Mouse (Mus musculus): Measurements from ENCODE around the gene Pappa.

Gene Pappa

GRCm38 (mm10) chr4:65350521-65350920 is 226.5 kb downstream of the Pappa start:
- DNase-seq: no peak

- DNase-seq: no peak
These were observed 230.6 kb downstream of the Pappa start for GRCm38 (mm10) chr4:65354580-65354979.

- no peak for DNase-seq
These were observed 243.2 kb downstream of the Pappa start for GRCm38 (mm10) chr4:65367135-65367534.

- DNase-seq: no peak
These were observed 248.8 kb downstream of the Pappa start for GRCm38 (mm10) chr4:65372731-65373130.

- DNase-seq: no peak
These were observed 249.9 kb downstream of the Pappa start for GRCm38 (mm10) chr4:65373841-65374240.

- no peak for DNase-seq
These were observed 252.6 kb downstream of the Pappa start for GRCm38 (mm10) chr4:65376571-65376970.

- DNase-seq: no peak
These were observed 255.5 kb downstream of the Pappa start for GRCm38 (mm10) chr4:65379461-65379860.

- DNase-seq: no peak
These were observed 259.1 kb downstream of the Pappa start for GRCm38 (mm10) chr4:65383070-65383469.

- DNase-seq: no peak
These were observed 267.0 kb downstream of the Pappa start for GRCm38 (mm10) chr4:65391001-65391400.

- DNase-seq: peak in 1 of 2 experiments; percentile 6
These were observed 272.8 kb downstream of the Pappa start for GRCm38 (mm10) chr4:65396806-65397205.

GRCm38 (mm10) chr4:65399457-65399856 is 275.5 kb downstream of the Pappa start:
- DNase-seq: no peak

GRCm38 (mm10) chr4:65402286-65402685 is 278.3 kb downstream of the Pappa start:
- DNase-seq: no peak

GRCm38 (mm10) chr4:65402836-65403634 is 279.1 kb downstream of the Pappa start:
- no peak for DNase-seq

Data from cerebellum, adult 18-20 months (tissue).